Mouse (Mus musculus) cerebellum, adult 11-12 months (tissue): Measurements from ENCODE around the gene Arrdc2.
A peak's percentile ranks its signal among the peaks of the same experiment; 100 is the strongest.

Experiments used
- DNase-seq: peaks from one replicate; pipeline ENCODE4 v3.0.0; 2022

Gene Arrdc2

GRCm38 (mm10) chr8:70863956-70864711 lies 24.6 kb upstream of the Arrdc2 start:
- DNase-seq = peak; percentile 51

GRCm38 (mm10) chr8:70862824-70863641 lies 23.5 kb upstream of the Arrdc2 start, which contains the start of gene Kcnn1:
TSS of gene Kcnn1 (minus strand) at chr8:70863258.
- DNase-seq = peak; percentile 53

- no peak for DNase-seq
Observed at GRCm38 (mm10) chr8:70857516-70857915, 18.0 kb upstream of the Arrdc2 start.

- peak; percentile 83 for DNase-seq
Observed at GRCm38 (mm10) chr8:70856541-70857197, 17.1 kb upstream of the Arrdc2 start.

- no peak for DNase-seq
Observed at GRCm38 (mm10) chr8:70856028-70856427, 16.5 kb upstream of the Arrdc2 start.

GRCm38 (mm10) chr8:70853863-70854262 lies 14.3 kb upstream of the Arrdc2 start:
- no peak for DNase-seq

- no peak for DNase-seq
Observed at GRCm38 (mm10) chr8:70852595-70853231, 13.2 kb upstream of the Arrdc2 start.

- DNase-seq = no peak
Observed at GRCm38 (mm10) chr8:70851837-70852236, 12.3 kb upstream of the Arrdc2 start.

GRCm38 (mm10) chr8:70850947-70851346 lies 11.4 kb upstream of the Arrdc2 start:
- no peak for DNase-seq

GRCm38 (mm10) chr8:70850132-70850845 lies 10.8 kb upstream of the Arrdc2 start:
- no peak for DNase-seq

- DNase-seq = no peak
Observed at GRCm38 (mm10) chr8:70849333-70849990, 9.9 kb upstream of the Arrdc2 start.

GRCm38 (mm10) chr8:70846371-70847154 lies 7.0 kb upstream of the Arrdc2 start:
- DNase-seq = no peak

- DNase-seq = no peak
Observed at GRCm38 (mm10) chr8:70845108-70845507, 5.6 kb upstream of the Arrdc2 start.

- DNase-seq = peak; percentile 75
Observed at GRCm38 (mm10) chr8:70844523-70844922, 5.0 kb upstream of the Arrdc2 start.

- no peak for DNase-seq
Observed at GRCm38 (mm10) chr8:70843941-70844340, 4.4 kb upstream of the Arrdc2 start.

- DNase-seq = no peak
Observed at GRCm38 (mm10) chr8:70843214-70843773, 3.8 kb upstream of the Arrdc2 start.

- DNase-seq = no peak
Observed at GRCm38 (mm10) chr8:70842484-70842883, 3.0 kb upstream of the Arrdc2 start.

GRCm38 (mm10) chr8:70841147-70842072 lies 1.9 kb upstream of the Arrdc2 start:
- DNase-seq = peak; percentile 82

GRCm38 (mm10) chr8:70840590-70840989 lies 1.1 kb upstream of the Arrdc2 start:
- no peak for DNase-seq
